Mouse (Mus musculus) forebrain, postnatal 0 days (tissue): ENCODE measurements around the gene Il20rb. TPM values are rescaled to one million over a fixed set of nuclear protein-coding genes. Genes with fewer than 3 reads are reported as not detected.

Experiments
- ATAC-seq: fragments of 200-750 bp; cut with Nextera tagmentation; 2 replicates; pipeline ENCODE4 v1.8.0; 2017; ENCODE audit warnings: mild to moderate bottlenecking, moderate library complexity
- DNase-seq: peaks from one replicate; pipeline ENCODE4 v3.0.0-alpha.2; 2015
- H3K27ac ChIP-seq: fragments of 300-500 bp; sonication (generic); 2 replicates; pipeline ENCODE4 v1.5.1; 2014; ENCODE audit warnings: low read depth, mild to moderate bottlenecking, antibody characterized with exemption, low read length, moderate library complexity, mixed read lengths
- H3K27me3 ChIP-seq: fragments of 300-500 bp; sonication (generic); 2 replicates; pipeline ENCODE4 v1.6.1; 2014; ENCODE audit warnings: mild to moderate bottlenecking, low read length, mixed read lengths; ENCODE audit not compliant: insufficient read depth
- H3K36me3 ChIP-seq: fragments of 300-500 bp; sonication (generic); 2 replicates; pipeline ENCODE4 v1.6.1; 2014; ENCODE audit warnings: mild to moderate bottlenecking, moderate library complexity; ENCODE audit not compliant: insufficient read depth
- H3K4me1 ChIP-seq: fragments of 300-500 bp; sonication (generic); 2 replicates; pipeline ENCODE4 v1.6.1; 2014; ENCODE audit warnings: antibody characterized with exemption; ENCODE audit not compliant: insufficient read depth
- H3K4me2 ChIP-seq: fragments of 300-500 bp; sonication (generic); 2 replicates; pipeline ENCODE4 v1.6.1; 2014; ENCODE audit warnings: low read depth, mild to moderate bottlenecking, moderate library complexity
- H3K4me3 ChIP-seq: fragments of 300-500 bp; sonication (generic); 2 replicates; pipeline ENCODE4 v1.5.1; 2014; ENCODE audit warnings: low read depth, low read length, mixed read lengths
- H3K9ac ChIP-seq: fragments of 300-500 bp; sonication (generic); 2 replicates; pipeline ENCODE4 v1.6.1; 2014; ENCODE audit warnings: mild to moderate bottlenecking
- H3K9me3 ChIP-seq: fragments of 300-500 bp; sonication (generic); 2 replicates; pipeline ENCODE4 v1.6.1; 2016; ENCODE audit warnings: low read length
- CTCF ChIP-seq: sonication (generic); IDR thresholded peaks from 2 replicates; pipeline ENCODE4 v1.5.1; 2016; ENCODE audit warnings: antibody characterized with exemption, control low read depth, low read depth
- WGBS: fragments of 180-500 bp; shearing (Covaris S2); extraction: QIAGEN DNeasy Blood & Tissue Kit; methylation state at CpG from one replicate; pipeline ENCODE4 v1.1.7; 2014; 5-methylcytosine and 5-hydroxymethylcytosine counted together
- polyA plus RNA-seq: library from polyadenylated mRNA; unstranded; fragments of >200 nt; fragmentation: Nextera tagmentation; extraction: Ambion mirVana; gene quantifications from 2 replicates; pipeline ENCODE4 v1.2.1, GENCODE M21; 2015
- total RNA-seq: library from RNA; depleted of rRNA; stranded (reverse); fragments of >200 nt; gene quantifications from 2 replicates; pipeline ENCODE4 v1.2.3, GENCODE M21; 2014

Gene Il20rb
- total and polyA plus RNA-seq, 2 experiments from 2014 or later, result 1.1 to 1.4 TPM

- Histone ChIP-seq H3K4me3 (peak overlapping the region; percentile 31), H3K27ac (no peak overlapping the region), H3K4me1 (no peaks in the 10 kb centered on the region), H3K27me3 (no peaks in the 10 kb centered on the region), H3K4me2 (peak overlapping the region; percentile 54), H3K36me3 (no peaks in the 10 kb centered on the region), H3K9me3 (no peaks in the 10 kb centered on the region), H3K9ac (no peak overlapping the region)
- 11% methylated on average over 9 of the region's 9 CpGs for WGBS
- 0 out of 2 replicates have a peak, but pooled peaks have one; percentile 10 for ATAC-seq
- no peak for TF ChIP-seq CTCF
- no peak for DNase-seq
These were observed 32.0 kb downstream of the Il20rb start for GRCm38 (mm10) chr9:100454664-100454993.

- Histone ChIP-seq H3K4me3 (peak overlapping the region; percentile 31), H3K27me3 (no peaks in the 10 kb centered on the region), H3K27ac (no peak overlapping the region), H3K36me3 (no peaks in the 10 kb centered on the region), H3K4me2 (peak overlapping the region; percentile 54), H3K9me3 (no peaks in the 10 kb centered on the region), H3K4me1 (no peaks in the 10 kb centered on the region), H3K9ac (no peak overlapping the region)
- peak; percentile 84 for TF ChIP-seq CTCF
- WGBS, result 6% methylated on average over 24 of the region's 25 CpGs
- ATAC-seq, result peak; percentile 77
- peak; percentile 91 for DNase-seq
These were observed 32.5 kb downstream of the Il20rb start for GRCm38 (mm10) chr9:100453944-100454663.

GRCm38 (mm10) chr9:100452432-100452831 lies 34.2 kb downstream of the Il20rb start:
- H3K4me1 ChIP-seq, result no peaks in the 10 kb centered on the region
- H3K36me3 ChIP-seq, result no peaks in the 10 kb centered on the region
- no peak overlapping the region for H3K4me2 ChIP-seq
- no peak for DNase-seq
- H3K27me3 ChIP-seq, result no peaks in the 10 kb centered on the region
- no peak overlapping the region for H3K27ac ChIP-seq
- WGBS, result 61% methylated on average over 6 of the region's 6 CpGs
- no peak for TF ChIP-seq CTCF
- no peak overlapping the region for H3K9ac ChIP-seq
- H3K9me3 ChIP-seq, result no peaks in the 10 kb centered on the region
- no peak overlapping the region for H3K4me3 ChIP-seq
- ATAC-seq, result no peak

GRCm38 (mm10) chr9:100446059-100446686 lies 40.4 kb downstream of the Il20rb start:
- H3K27ac ChIP-seq, result no peak overlapping the region; the same call in 1 of the 2 replicates
- H3K4me3 ChIP-seq, result peak overlapping the region; percentile 47
- H3K4me1 ChIP-seq, result 0 out of 2 replicates have a peak, but pooled peaks cover 4% of the 10 kb centered on the region
- peak; percentile 91 for TF ChIP-seq CTCF
- H3K36me3 ChIP-seq, result no peaks in the 10 kb centered on the region
- WGBS, result under 1% methylated on average over 32 of the region's 32 CpGs
- DNase-seq (peak; percentile 89), ATAC-seq (peak; percentile 88)
- no peaks in the 10 kb centered on the region for H3K27me3 ChIP-seq
- no peaks in the 10 kb centered on the region for H3K9me3 ChIP-seq
- H3K9ac ChIP-seq, result peak overlapping the region; percentile 48; the same call in 1 of the 2 replicates
- peak overlapping the region; percentile 83 for H3K4me2 ChIP-seq

- WGBS, result 37% methylated on average over 9 of the region's 9 CpGs
- Histone ChIP-seq H3K9me3 (no peaks in the 10 kb centered on the region), H3K27me3 (no peaks in the 10 kb centered on the region), H3K4me3 (0 out of 2 replicates have a peak overlapping the region, but pooled peaks have one; percentile 3), H3K9ac (no peak overlapping the region), H3K27ac (peak overlapping the region; percentile 63), H3K36me3 (no peaks in the 10 kb centered on the region), H3K4me2 (peak overlapping the region; percentile 32), H3K4me1 (no peaks in the 10 kb centered on the region)
- ATAC-seq, result peak; percentile 92
- no peak for TF ChIP-seq CTCF
- peak; percentile 87 for DNase-seq
These were observed 46.3 kb downstream of the Il20rb start for GRCm38 (mm10) chr9:100440111-100440790.

- no peaks in the 10 kb centered on the region for H3K9me3 ChIP-seq
- no peaks in the 10 kb centered on the region for H3K36me3 ChIP-seq
- H3K27ac ChIP-seq, result peak overlapping the region; percentile 63
- peak overlapping the region; percentile 32 for H3K4me2 ChIP-seq
- ATAC-seq (peak; percentile 84), DNase-seq (peak; percentile 55)
- no peak overlapping the region for H3K9ac ChIP-seq
- no peaks in the 10 kb centered on the region for H3K27me3 ChIP-seq
- WGBS, result 20% methylated on average over 8 of the region's 8 CpGs
- TF ChIP-seq CTCF, result no peak
- 0 out of 2 replicates have a peak overlapping the region, but pooled peaks have one; percentile 3 for H3K4me3 ChIP-seq
- no peaks in the 10 kb centered on the region for H3K4me1 ChIP-seq
These were observed 47.1 kb downstream of the Il20rb start for GRCm38 (mm10) chr9:100439481-100439880.
